Mouse (Mus musculus) hindbrain, embryonic 14.5 days (tissue): ENCODE data around the gene Acad10. TPM values are rescaled to one million over a fixed set of nuclear protein-coding genes. Genes with fewer than 3 reads are reported as not detected.

Experiments used
- ATAC-seq: fragments of 200-750 bp; cut with Nextera tagmentation; 2 replicates; pipeline ENCODE4 v1.8.0; 2017; ENCODE audit warnings: moderate number of reproducible peaks, mild to moderate bottlenecking, moderate TSS enrichment, moderate library complexity; ENCODE audit not compliant: low FRiP score
- DNase-seq: peaks from one replicate; pipeline ENCODE4 v3.0.0-alpha.2; 2015; ENCODE audit warnings: low spot score
- H3K27ac ChIP-seq: fragments of 300-500 bp; sonication (generic); 2 replicates; pipeline ENCODE4 v1.5.1; 2014; ENCODE audit warnings: mild to moderate bottlenecking, moderate library complexity
- H3K27me3 ChIP-seq: fragments of 300-500 bp; sonication (generic); 2 replicates; pipeline ENCODE4 v1.6.1; 2014; ENCODE audit warnings: mild to moderate bottlenecking, low read length, mixed read lengths; ENCODE audit not compliant: control insufficient read depth, insufficient read depth
- H3K36me3 ChIP-seq: fragments of 300-500 bp; sonication (generic); replicated peaks from 2 replicates; pipeline ENCODE4 v1.6.1; 2014; ENCODE audit not compliant: control insufficient read depth, insufficient read depth
- H3K4me1 ChIP-seq: fragments of 300-500 bp; sonication (generic); replicated peaks from 2 replicates; pipeline ENCODE4 v1.6.1; 2014; ENCODE audit warnings: antibody characterized with exemption, low read length, mixed read lengths; ENCODE audit not compliant: control insufficient read depth, insufficient read depth
- H3K4me2 ChIP-seq: fragments of 300-500 bp; sonication (generic); replicated peaks from 2 replicates; pipeline ENCODE4 v1.6.1; 2014; ENCODE audit warnings: mild to moderate bottlenecking, moderate library complexity
- H3K4me3 ChIP-seq: fragments of 300-500 bp; sonication (generic); replicated peaks from 2 replicates; pipeline ENCODE4 v1.5.1; 2014; ENCODE audit warnings: mild to moderate bottlenecking, low read length
- H3K9ac ChIP-seq: fragments of 300-500 bp; sonication (generic); 2 replicates; pipeline ENCODE4 v1.6.1; 2014
- H3K9me3 ChIP-seq: fragments of 300-500 bp; sonication (generic); 2 replicates; pipeline ENCODE4 v1.6.1; 2016; ENCODE audit warnings: low read length; ENCODE audit not compliant: control insufficient read depth
- WGBS: fragments of 180-500 bp; shearing (Covaris S2); extraction: QIAGEN DNeasy Blood & Tissue Kit; methylation state at CpG from one replicate; pipeline ENCODE4 v1.1.7; 2014; 5-methylcytosine and 5-hydroxymethylcytosine counted together
- polyA plus RNA-seq: library from polyadenylated mRNA; unstranded; fragments of >200 nt; fragmentation: Nextera tagmentation; extraction: Ambion mirVana; gene quantifications from 2 replicates; pipeline ENCODE4 v1.2.1, GENCODE M21; 2014

Gene Acad10
- polyA plus RNA-seq, 1 experiment from 2014 or later = 1.7 TPM

DNA sequence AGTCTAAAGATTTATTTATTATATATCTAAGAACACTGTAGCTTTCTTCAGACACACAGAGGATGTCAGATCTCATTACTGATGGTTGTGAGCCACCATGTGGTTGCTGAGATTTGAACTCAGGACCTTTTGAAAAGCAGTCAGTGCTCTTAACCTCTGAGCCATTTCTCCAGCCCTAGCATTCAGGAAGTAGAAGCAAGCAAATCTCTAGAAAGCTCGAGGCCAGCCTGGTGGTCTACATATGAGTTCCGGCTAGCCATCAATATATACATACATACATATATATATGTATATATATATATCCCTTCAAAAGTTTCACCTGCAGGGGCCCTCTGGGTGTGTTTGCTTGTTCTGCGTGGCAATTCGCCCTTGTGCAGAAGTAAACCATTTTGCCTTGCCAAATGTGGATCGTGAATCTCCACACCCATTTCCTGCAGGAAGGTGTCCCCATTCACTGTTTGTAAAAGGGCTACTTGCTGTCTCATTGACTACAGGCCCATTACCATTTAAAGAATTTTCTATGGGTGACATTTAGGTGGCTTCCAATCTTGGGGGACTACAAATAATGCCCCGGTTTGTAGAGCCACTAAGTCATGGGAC lies 65.5 kb downstream of the Acad10 start:
- Histone ChIP-seq H3K9me3 (no peaks in the 10 kb centered on the region), H3K4me3 (no peak overlapping the region), H3K27ac (peak overlapping the region; percentile 70; the same call in 1 of the 2 replicates), H3K36me3 (no peaks in the 10 kb centered on the region), H3K4me2 (peak overlapping the region; percentile 96), H3K9ac (peak overlapping the region; percentile 79), H3K4me1 (peaks cover 14% of the 10 kb centered on the region), H3K27me3 (no peaks in the 10 kb centered on the region)
- 88% methylated on average over 6 of the region's 6 CpGs for WGBS
- ATAC-seq (no peak), DNase-seq (no peak)

DNA sequence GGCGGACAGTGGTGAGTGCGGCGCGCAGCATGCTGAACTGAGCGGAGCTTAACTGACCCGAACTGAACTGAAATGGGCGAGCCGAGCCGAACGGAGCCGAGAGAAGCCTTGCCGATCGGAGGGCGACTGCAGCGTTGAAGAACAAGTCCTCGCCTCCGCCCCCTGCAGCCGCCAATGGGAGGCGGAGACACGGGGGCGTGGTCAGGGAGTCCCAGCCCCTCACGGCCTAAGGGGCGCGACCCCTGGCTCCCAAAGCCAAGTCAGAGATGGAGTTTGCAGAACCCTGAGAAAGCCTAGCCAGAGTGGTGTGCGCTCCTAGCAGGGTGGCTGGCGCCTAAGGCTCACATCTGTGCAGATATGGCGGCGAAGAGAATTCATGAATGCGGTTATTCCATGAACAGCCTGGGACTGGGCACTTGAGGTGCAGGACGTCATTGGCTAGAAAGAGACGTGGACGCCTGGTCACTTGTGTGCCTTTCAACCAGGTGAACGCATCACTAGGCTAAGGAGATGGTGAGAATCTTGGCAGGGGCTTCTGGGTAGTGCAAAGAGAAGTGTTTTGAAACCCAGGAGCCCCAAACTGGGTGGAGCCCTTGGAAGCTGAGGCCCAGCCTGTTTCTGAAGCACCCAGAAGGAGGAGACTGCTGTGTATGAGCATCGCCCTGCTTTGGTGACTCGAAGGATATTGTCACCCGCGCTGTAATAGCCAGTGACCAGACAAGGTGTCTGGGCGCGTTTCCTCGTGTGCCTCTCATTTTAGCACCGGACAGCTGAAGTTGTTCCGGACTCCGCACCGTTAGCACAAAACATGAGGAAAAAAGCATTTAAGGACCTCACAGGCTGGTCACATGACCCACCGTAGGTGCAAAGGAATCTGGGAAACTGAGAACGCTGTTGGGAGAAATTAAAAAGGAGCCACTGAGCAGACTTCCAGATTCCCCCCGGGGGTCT lies 66.6 kb downstream of the Acad10 start, which contains the start of gene Aldh2:
Gene Aldh2, minus strand, starts transcription at position 374 of the 951 bp plus-strand sequence.
- peak within 1 kb of the TSS; percentile 96 for H3K4me2 ChIP-seq
- peaks cover 14% of the 10 kb centered on the region for H3K4me1 ChIP-seq
- H3K27me3 ChIP-seq = no peaks in the 10 kb centered on the region
- peak within 1 kb of the TSS; percentile 65 for H3K4me3 ChIP-seq
- H3K9ac ChIP-seq = peak within 1 kb of the TSS; percentile 79
- ATAC-seq (peak; percentile 88), DNase-seq (peak; percentile 78)
- peak within 1 kb of the TSS; percentile 70 for H3K27ac ChIP-seq
- WGBS = 2% methylated on average over 47 of the region's 47 CpGs
- no peaks in the 10 kb centered on the region for H3K9me3 ChIP-seq
- H3K36me3 ChIP-seq = no peaks in the 10 kb centered on the region

DNA sequence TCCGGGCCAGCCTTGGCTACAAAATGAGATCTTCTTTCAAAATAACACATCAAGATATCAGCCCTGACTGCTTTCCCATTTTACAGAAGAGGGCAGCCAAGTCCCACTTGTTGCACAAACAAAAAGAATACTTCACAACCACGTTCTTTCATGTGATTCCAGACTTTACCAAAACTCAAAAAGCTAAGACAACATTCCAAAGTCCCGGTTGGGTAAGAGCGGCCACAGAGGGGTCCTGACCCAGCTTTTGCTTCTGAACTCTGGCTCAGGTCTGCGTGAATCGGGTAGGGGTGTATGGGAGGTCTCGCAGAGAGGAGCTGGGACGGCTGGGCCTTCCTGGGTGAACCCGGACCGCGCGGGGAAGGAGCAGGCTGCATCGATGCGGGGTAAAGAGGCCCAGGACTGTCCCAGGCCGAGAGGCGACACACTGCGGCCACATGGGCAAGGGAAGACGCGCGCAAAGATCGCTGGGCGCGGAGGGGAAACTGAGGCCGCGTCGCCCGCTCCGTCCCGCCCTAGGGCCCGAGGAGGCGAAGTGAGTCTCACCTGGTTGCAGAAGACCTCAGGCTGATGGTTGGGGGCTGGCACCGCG lies 67.4 kb downstream of the Acad10 start:
- H3K4me3 ChIP-seq = peak overlapping the region; percentile 65
- 4% methylated on average over 33 of the region's 33 CpGs for WGBS
- peak overlapping the region; percentile 79 for H3K9ac ChIP-seq

DNA sequence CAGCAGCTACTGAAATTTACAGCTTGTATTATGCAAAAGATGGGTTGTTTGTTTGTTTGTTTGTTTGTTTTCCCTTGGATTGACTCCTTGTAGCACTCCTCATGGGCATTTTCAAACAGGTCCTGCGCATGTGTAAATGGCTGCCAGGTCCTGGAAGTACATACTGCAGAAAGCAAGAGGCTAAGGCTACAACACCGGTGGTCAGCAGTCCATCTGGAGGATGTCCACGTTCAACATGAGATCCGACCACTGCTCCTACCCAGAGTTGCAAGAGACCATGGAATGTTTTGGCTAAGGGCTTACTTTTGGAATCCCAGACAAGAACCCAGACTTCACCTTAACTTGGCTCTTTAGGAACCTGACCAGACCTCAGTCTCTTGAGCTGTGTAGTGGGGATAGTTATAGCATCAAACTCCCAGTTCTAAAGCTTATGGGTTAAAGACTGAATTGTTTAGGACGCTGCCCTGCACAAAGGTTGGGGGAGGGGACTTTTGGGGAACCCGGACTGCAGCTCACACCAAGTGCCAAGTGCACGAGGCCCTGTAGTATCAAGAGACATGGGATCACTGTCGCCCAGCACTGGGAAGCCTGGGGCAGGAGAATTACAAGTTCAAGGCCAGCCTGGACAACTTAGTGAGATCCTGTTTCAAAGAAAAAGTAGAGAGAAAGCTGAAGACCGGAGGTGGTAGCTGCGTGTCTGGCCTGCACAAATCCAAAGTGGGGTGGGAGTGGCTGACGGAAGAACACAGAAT lies 68.1 kb downstream of the Acad10 start:
- H3K4me1 ChIP-seq = peaks cover 14% of the 10 kb centered on the region
- peak overlapping the region; percentile 65 for H3K4me3 ChIP-seq
- H3K27ac ChIP-seq = no peak overlapping the region
- no peaks in the 10 kb centered on the region for H3K27me3 ChIP-seq
- DNase-seq = no peak
- no peak for ATAC-seq
- peak overlapping the region; percentile 96 for H3K4me2 ChIP-seq
- no peaks in the 10 kb centered on the region for H3K36me3 ChIP-seq
- peak overlapping the region; percentile 79 for H3K9ac ChIP-seq
- H3K9me3 ChIP-seq = no peaks in the 10 kb centered on the region
- WGBS = 65% methylated on average over 11 of the region's 11 CpGs

More for the DNA sequence above, 67.4 kb downstream of the Acad10 start:
- Histone ChIP-seq H3K9me3 (no peaks in the 10 kb centered on the region), H3K4me2 (peak overlapping the region; percentile 96), H3K36me3 (no peaks in the 10 kb centered on the region), H3K27me3 (no peaks in the 10 kb centered on the region), H3K4me1 (peaks cover 14% of the 10 kb centered on the region), H3K27ac (peak overlapping the region; percentile 70)
- ATAC-seq (no peak), DNase-seq (no peak)

DNA sequence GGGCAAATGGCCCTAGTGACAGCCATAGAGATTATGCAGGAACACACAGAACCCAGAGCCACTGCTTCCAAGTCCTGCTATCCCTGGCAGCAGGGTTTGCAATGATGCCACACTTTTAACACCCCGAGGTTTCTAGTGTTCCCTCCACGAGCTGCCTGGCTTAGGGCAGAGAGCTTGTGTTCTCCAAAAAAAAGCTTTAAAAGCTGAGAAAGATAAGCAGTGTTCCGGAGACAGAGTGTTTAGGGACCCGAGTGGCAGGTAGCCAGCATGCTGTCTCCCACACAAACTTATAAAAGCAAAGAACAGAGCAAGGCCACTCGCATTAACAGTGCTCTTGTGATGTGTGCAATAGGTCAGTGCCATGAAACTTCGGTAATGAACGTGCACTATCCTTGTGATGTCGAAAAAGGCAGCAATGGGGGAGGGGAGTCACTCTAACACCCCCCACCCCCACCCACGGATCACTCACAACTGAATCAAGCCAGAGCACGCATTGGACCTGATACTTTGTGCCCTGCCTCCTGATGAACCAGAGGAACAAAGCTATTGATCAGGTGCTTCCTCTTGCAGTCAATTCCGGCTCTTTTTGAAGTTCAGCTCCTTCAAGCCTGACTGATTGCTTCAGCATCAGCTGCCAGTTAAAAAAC lies 68.8 kb downstream of the Acad10 start:
- 75% methylated on average over 11 of the region's 11 CpGs for WGBS
- Histone ChIP-seq H3K27ac (no peak overlapping the region), H3K27me3 (no peaks in the 10 kb centered on the region), H3K9ac (no peak overlapping the region), H3K9me3 (no peaks in the 10 kb centered on the region), H3K4me3 (no peak overlapping the region), H3K4me1 (peaks cover 14% of the 10 kb centered on the region), H3K4me2 (no peak overlapping the region), H3K36me3 (no peaks in the 10 kb centered on the region)
- DNase-seq (no peak), ATAC-seq (no peak)

DNA sequence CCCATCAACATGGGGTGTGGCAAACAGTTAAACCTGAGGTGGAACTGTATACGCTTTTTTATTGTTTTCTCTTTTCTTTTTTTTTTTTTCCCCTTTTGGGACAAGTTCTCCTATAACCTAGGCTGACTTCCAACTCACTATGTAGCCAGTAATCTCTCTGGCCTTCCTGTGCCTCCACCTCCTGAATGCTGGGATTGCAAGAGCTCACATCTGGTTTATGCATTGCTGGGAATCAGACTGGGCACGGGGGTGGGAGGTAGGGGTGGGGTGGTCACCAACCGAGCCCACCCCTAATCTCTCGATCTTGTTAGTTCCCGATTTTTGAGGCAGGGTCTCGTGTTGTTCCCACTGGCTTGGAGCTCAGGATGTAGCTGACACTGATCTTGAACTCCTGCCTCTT lies 70.4 kb downstream of the Acad10 start:
- Histone ChIP-seq H3K27ac (no peak overlapping the region), H3K4me1 (peaks cover 14% of the 10 kb centered on the region), H3K4me3 (no peak overlapping the region), H3K9ac (no peak overlapping the region), H3K4me2 (no peak overlapping the region), H3K9me3 (no peaks in the 10 kb centered on the region), H3K36me3 (no peaks in the 10 kb centered on the region), H3K27me3 (no peaks in the 10 kb centered on the region)
- ATAC-seq (no peak), DNase-seq (no peak)
- WGBS = 92% methylated on average over 6 of the region's 6 CpGs

DNA sequence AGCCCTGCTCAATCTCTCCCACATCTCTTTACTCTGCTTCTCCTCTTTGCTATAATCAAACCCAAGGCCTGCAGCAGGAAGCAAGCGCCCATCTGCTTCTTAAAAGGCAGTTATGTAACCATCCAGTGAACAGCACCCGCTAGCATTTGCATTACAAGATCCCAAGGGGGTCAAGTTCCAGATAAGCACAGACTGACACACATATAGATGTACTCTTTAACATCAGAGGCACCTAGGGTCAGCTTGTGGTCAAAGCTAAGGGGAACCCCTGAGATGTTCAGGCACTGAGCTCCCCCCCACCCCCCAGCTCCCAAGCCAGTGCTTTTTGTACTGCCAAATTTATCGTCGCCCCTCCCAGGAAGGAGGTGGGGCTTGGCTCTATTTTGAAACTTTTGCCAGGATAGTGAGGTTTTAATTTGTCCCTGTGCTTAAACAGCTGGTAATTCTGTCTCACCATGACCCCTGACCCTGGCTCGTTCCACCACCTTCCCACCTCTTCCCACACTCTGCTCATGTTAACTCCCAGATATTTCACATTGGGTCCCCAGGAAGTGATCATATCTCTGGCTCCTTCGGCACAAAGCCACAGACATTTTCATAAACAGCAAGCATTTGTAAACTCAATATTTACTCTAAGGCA lies 73.8 kb downstream of the Acad10 start:
- H3K4me1 ChIP-seq = no peaks in the 10 kb centered on the region
- H3K4me2 ChIP-seq = no peak overlapping the region
- H3K36me3 ChIP-seq = no peaks in the 10 kb centered on the region
- WGBS = 83% methylated on average over 6 of the region's 6 CpGs
- ATAC-seq = no peak
- H3K27ac ChIP-seq = no peak overlapping the region
- no peak for DNase-seq
- no peak overlapping the region for H3K4me3 ChIP-seq
- H3K9ac ChIP-seq = no peak overlapping the region
- H3K27me3 ChIP-seq = no peaks in the 10 kb centered on the region
- no peaks in the 10 kb centered on the region for H3K9me3 ChIP-seq

DNA sequence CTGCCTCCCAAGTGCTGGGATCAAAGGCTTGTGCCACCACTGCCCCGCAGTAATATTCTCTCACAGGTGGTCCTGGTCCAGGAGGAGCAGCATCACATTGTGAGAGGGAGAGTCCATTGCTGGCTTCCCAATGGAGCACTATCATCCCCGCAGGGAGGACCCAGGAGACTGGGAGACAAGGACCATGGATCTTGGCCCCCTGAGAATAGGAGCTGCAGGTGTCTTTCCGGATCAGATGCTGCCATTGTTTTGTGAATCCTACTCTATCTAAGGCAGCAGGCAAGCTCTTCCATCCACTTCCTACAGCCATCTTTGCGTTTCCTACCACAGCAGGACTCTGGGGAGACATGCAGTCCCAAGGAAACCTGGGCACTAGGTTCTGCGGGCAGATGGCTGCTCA lies 74.6 kb downstream of the Acad10 start:
- H3K4me3 ChIP-seq = no peak overlapping the region
- ATAC-seq (no peak), DNase-seq (no peak)
- no peaks in the 10 kb centered on the region for H3K4me1 ChIP-seq
- no peak overlapping the region for H3K4me2 ChIP-seq
- 84% methylated on average over 5 of the region's 5 CpGs for WGBS
- H3K27ac ChIP-seq = no peak overlapping the region
- H3K27me3 ChIP-seq = no peaks in the 10 kb centered on the region
- H3K9ac ChIP-seq = no peak overlapping the region
- H3K9me3 ChIP-seq = no peaks in the 10 kb centered on the region
- no peaks in the 10 kb centered on the region for H3K36me3 ChIP-seq
